Mouse (Mus musculus) CD4-positive, CD25-positive, alpha-beta regulatory T cell, adult 4 months (primary cell): ENCODE results near the gene 4930404N11Rik. TPM values are rescaled to one million over a fixed set of nuclear protein-coding genes. Genes with fewer than 3 reads are reported as not detected.

Source experiments
- ATAC-seq: one replicate; pipeline ENCODE4 v1.8.0; 2017
- polyA plus RNA-seq, 2 experiments: library from polyadenylated mRNA; unstranded; fragments of 100-300 nt; shearing (Covaris generic); gene quantifications; one replicate each; pipeline ENCODE4 v1.2.1; 2017

The 4930404N11Rik gene
- 1 to 10 TPM in 1 of 2 experiments, under 1 TPM in 1; 0.34 to 2.0 TPM for polyA plus RNA-seq

GRCm38 (mm10) chr10:81365672-81366476 lies at the start of gene 4930404N11Rik:
Gene 4930404N11Rik (minus strand): TSS chr10:81365816.
- no peak for ATAC-seq

DNA sequence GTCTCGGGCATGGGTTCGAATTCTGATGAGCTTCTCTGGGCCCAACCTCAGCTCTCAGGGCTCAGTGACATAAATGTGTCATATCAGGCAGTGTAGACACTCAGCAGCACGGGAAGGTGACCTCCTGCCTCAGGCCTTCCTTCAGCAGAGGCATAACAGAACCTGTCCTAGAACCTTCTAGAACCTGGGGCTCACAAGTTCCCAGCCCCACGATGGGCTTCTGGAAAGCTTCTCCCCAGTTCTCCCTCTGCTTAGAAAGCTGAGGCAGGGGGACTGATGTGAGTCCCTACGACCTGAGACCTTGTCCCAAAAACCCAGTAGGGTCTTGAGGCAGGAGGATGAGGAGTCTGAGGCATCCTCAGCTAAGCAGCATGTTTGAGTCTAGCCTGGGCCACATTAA lies 49.5 kb upstream of the 4930404N11Rik start:
- no peak for ATAC-seq

GRCm38 (mm10) chr10:81414682-81415081 lies 49.1 kb upstream of the 4930404N11Rik start:
- no peak for ATAC-seq

- no peak for ATAC-seq
Measured at GRCm38 (mm10) chr10:81413310-81414261, 48.0 kb upstream of the 4930404N11Rik start.

GRCm38 (mm10) chr10:81412586-81413309 lies 47.1 kb upstream of the 4930404N11Rik start:
- ATAC-seq: no peak

DNA sequence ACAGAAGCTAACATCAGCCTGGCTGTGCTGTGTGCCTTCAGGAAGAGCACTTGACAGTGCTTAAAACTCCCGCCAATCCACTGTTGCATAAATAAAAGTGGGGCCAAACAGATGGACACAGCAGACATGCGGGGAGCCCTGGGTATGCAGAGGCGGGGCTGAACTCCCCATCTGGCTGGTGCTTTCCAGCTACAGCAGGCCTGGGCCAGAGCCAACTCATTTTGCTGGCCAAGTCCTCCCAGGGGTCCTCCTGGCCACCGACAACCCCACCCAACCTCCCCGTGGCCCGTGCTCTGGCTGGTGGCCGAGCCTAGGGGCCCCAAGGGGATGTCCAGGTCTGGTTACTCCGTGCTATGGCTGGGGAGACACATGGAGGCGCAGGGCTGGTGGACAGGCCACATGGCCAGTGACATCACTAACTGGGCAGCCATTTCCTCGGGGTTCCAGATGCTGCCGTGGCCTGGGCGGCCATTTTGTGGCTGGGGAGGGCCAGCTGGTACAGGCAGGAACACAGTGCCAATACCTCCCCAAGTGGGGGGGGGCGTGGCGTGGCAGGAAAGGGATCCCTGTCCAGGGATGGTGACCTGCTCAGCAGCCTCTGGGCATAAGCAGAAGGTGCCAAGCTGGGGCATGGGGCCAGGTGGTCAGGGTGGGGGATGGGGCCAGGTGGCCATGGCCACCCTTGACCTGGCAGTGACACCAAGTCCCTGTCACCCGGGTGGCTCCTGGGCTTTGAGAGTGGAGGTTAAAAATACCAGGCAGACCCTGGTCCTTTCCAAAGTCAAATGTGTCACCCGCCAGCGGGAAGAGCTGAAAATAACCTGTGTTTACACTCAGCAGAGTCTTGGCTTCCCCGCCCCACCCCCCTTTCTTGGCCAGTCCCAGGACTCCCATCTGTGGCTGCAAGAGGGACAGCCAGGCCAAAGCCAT lies 46.1 kb upstream of the 4930404N11Rik start:
- ATAC-seq: no peak

GRCm38 (mm10) chr10:81410981-81411380 lies 45.4 kb upstream of the 4930404N11Rik start:
- no peak for ATAC-seq

GRCm38 (mm10) chr10:81410350-81410749 lies 44.7 kb upstream of the 4930404N11Rik start:
- ATAC-seq: no peak

GRCm38 (mm10) chr10:81409330-81409729 lies 43.7 kb upstream of the 4930404N11Rik start:
- no peak for ATAC-seq

DNA sequence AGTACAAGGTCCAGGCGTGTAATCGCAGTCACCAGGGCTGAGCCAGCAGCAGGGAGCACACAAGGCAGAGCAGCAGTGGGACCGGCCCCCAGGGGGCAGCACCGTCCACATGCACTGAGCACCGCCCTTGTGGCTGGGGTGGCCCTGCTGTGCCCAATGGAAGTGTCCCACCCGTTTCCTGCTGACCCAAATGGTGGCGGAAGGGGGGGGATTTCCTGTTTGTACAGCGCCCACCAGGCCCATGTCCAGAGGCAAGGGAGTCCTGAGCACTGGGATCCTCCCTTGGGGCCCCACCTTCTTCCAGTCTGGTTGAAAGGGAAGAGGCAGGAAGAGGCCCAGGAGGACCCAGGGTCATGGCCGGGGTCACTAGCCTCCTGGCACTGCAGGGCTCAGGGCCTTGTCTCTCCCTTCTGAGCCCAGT lies 43.3 kb upstream of the 4930404N11Rik start:
- peak; percentile 36 for ATAC-seq

DNA sequence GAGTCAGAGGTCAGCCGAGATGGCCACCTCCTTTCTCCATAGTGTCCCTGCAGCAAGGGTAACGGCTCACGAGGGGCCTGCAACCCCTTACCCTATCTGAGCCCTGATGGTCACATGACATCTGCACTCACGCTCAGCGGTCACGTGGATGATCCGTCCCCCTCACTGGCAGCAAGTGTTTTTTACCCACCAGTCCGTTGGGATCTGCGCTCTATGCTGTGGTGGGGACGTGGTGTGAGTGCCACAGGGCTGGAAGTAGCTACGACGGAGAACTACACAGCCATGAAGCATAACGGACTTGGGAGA lies 42.8 kb upstream of the 4930404N11Rik start:
- no peak for ATAC-seq

GRCm38 (mm10) chr10:81407539-81408423 lies 42.2 kb upstream of the 4930404N11Rik start:
- peak; percentile 89 for ATAC-seq

GRCm38 (mm10) chr10:81406504-81407440 lies 41.2 kb upstream of the 4930404N11Rik start:
- ATAC-seq: no peak

DNA sequence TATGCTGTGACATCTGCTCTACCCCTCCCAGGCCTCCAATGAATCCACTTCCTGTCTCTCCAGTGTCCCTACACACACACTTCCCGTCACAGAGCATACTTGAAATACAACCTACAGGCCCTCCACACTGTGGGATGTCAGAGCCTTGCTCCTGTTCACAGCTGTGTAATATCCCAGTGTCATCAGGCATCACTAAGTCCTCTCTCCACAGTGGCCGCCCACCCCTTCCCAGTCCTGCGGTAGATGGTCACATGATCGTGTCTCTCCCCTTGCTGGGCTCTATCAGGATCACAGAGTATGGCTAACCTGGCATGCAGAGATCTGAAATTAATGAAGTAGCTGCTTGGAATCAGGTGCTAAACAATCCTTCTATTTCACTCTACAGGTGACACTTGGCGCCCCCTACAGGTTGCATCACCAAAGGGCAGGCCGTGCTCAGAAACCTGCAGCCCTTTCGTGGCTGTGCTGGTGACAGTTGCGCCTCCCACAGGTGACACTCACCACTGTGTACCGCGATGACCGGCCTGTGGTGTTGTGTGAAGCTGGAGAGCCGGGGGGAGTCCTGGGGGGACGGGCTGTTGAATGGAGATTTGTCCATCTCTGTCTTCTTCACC lies 40.1 kb upstream of the 4930404N11Rik start:
- peak; percentile 25 for ATAC-seq

DNA sequence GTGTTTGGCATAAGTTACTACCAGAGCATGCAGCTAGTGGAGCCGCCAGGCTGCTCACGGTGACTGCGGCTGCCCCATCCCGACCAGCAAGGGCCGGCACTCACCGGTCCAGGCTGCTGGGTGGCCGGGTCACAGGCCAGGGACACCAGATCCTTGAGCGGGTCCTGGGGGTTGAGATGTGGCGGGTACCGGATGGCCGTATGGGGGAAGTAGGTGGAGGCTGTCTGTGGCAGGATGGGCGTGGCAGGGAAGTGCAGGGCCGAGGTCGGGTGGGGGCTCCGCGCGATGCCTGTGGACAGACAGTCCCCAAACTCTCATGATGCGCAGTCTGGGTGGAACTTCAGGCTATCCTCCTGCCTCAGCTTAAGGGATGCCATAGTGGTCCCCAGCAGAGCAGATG lies 39.1 kb upstream of the 4930404N11Rik start:
- no peak for ATAC-seq

DNA sequence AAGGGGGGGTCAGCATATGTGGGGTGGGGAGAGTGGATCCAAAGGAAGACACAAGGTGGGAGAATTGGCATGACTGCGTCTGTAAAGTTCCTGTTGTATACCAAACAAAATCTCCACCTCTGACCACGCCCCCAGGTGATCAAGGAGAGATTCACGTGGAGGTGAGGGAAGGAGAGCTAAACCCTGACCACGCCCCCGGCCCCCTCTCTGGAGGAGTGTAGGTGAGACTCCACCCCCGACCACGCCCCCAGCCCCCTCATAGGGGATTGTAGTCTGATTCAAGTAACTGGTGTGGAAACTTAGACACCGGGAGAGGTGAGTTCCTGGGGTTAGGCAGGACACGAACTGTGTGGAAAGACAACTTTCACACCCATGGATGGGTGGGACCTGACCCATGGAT lies 38.5 kb upstream of the 4930404N11Rik start:
- no peak for ATAC-seq

DNA sequence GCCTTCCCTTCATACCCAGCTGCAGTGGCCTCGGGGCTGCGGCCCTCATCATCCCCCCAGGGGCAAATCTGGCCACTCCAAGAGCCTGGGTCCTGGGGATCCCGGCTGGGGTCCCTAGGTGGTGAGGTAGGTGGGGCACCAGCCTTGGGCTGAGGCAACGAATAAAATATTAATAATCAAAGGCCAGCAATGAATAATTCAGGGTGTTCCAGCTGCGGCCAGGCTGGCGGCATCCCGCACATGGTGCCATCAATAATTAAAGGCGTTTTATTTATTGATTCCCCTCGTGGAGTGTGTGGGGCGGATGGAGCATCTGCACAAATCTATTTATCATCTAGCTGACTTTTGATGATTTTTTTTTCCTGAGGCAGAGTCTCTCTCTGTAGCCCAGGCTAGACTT lies 37.9 kb upstream of the 4930404N11Rik start:
- no peak for ATAC-seq

- no peak for ATAC-seq
Measured at GRCm38 (mm10) chr10:81402227-81402765, 36.7 kb upstream of the 4930404N11Rik start.
